Comparison of ENCODE assay signal across 13 mouse cellular contexts in genomic region chrX:134509473-134509872, GRCm38 (mm10). TPM values are rescaled to one million over a fixed set of nuclear protein-coding genes. Genes with fewer than 3 reads are reported as not detected.
DNase-seq lines count a peak whose midpoint lies in the region; ATAC-seq and TF ChIP-seq lines count a peak whose summit lies in the region.
"Had no signal": no experiment of that assay in that cellular context is flagged by ENCODE, and none has a peak within 500 bp of the region (broad histone marks: within the 10 kb centered on the region; RNA-seq: fewer than 3 reads in every experiment).

No protein-coding gene starts in this region.

- H3K36me3 ChIP-seq in liver, embryonic 14.5 days (replicated peaks; ENCODE audit: control insufficient read depth, insufficient read depth, low read depth), result no peaks in the 10 kb centered on the region
- no peaks in the 10 kb centered on the region for H3K36me3 ChIP-seq in liver, embryonic 12.5 days
- H3K36me3 ChIP-seq: heart, embryonic 15.5 days; neural tube, embryonic 13.5 days had no signal

- ATAC-seq in liver, embryonic 14.5 days (ENCODE audit: insufficient read depth), result no peak
- no peak for ATAC-seq in liver, embryonic 12.5 days
- ATAC-seq in Patski, result no peak

- no peaks in the 10 kb centered on the region for H3K4me1 ChIP-seq in liver, embryonic 14.5 days (replicated peaks; ENCODE audit: control insufficient read depth in 2 of 2, insufficient read depth in 2 of 2, low read length in 1 of 2)
- no peaks in the 10 kb centered on the region for H3K4me1 ChIP-seq in liver, embryonic 12.5 days
- H3K4me1 ChIP-seq: heart, embryonic 15.5 days; neural tube, embryonic 13.5 days had no signal

- no peak for TF ChIP-seq EP300 in liver, embryonic 14.5 days (IDR thresholded peaks at IDR 0.05; ENCODE audit: low read depth)

- CTCF ChIA-PET in Patski (lab: Charles Lee), result interaction anchor here (1.2 to 1.8 kb wide), 3 partner anchors 10 to 23 kb away, joined by 5 to 8 read pairs (median 6); no protein-coding TSS in a partner anchor

- DNase-seq in embryo, embryonic 10.5 days (ENCODE audit: low spot score), result peak; percentile 3
- DNase-seq in embryo, embryonic 10 days (ENCODE audit: low spot score), result no peak
- DNase-seq in liver, embryonic 14.5 days (ENCODE audit: low read depth in 3 of 3, low spot score in 3 of 3), result no peak
- DNase-seq in Patski (ENCODE audit: low read depth, low spot score), result no peak
- peak; percentile 9 for DNase-seq in naive thymus-derived CD4-positive, alpha-beta T cell, adult 2 months (ENCODE audit: low read depth)
- DNase-seq in adrenal gland, postnatal 4 days (ENCODE audit: low spot score in 2 of 2), result no peak
- DNase-seq in adrenal gland, postnatal 25 days, result no peak
- DNase-seq: adrenal gland, postnatal 10 days; kidney, adult 8-10 months had no signal

- POLR2A ChIA-PET in Patski (lab: Charles Lee), result no interaction called here

- H3K27me3 ChIP-seq in liver, embryonic 14.5 days (ENCODE audit: control insufficient read depth, insufficient read depth, low read length), result no peaks in the 10 kb centered on the region
- H3K27me3 ChIP-seq in liver, embryonic 12.5 days (replicated peaks), result no peaks in the 10 kb centered on the region
- H3K27me3 ChIP-seq in Patski, result no peaks in the 10 kb centered on the region
- H3K27me3 ChIP-seq: heart, embryonic 15.5 days; neural tube, embryonic 13.5 days had no signal

- H3K9me3 ChIP-seq in liver, embryonic 14.5 days (ENCODE audit: control insufficient read depth, low read length), result no peaks in the 10 kb centered on the region
- no peaks in the 10 kb centered on the region for H3K9me3 ChIP-seq in liver, embryonic 12.5 days (replicated peaks)
- H3K9me3 ChIP-seq: heart, embryonic 15.5 days; neural tube, embryonic 13.5 days had no signal

- H3K4me2 ChIP-seq in liver, embryonic 14.5 days (ENCODE audit: low read depth), result no peak overlapping the region
- no peak overlapping the region for H3K4me2 ChIP-seq in liver, embryonic 12.5 days
- H3K4me2 ChIP-seq: heart, embryonic 15.5 days; neural tube, embryonic 13.5 days had no signal

- no peak overlapping the region for H3K9ac ChIP-seq in liver, embryonic 14.5 days (replicated peaks)
- H3K9ac ChIP-seq in liver, embryonic 12.5 days, result no peak overlapping the region
- H3K9ac ChIP-seq: heart, embryonic 15.5 days; neural tube, embryonic 13.5 days had no signal

- TF ChIP-seq CTCF in liver, embryonic 14.5 days (IDR thresholded peaks at IDR 0.05; ENCODE audit: low read depth), result peak; percentile 61
- peak; percentile 54 for TF ChIP-seq CTCF in Patski (IDR thresholded peaks at IDR 0.05)

- no peak overlapping the region for H3K27ac ChIP-seq in liver, embryonic 14.5 days
- no peak overlapping the region for H3K27ac ChIP-seq in liver, embryonic 12.5 days
- H3K27ac ChIP-seq: heart, embryonic 15.5 days; neural tube, embryonic 13.5 days had no signal

- WGBS in liver, embryonic 14.5 days (ENCODE audit: insufficient replicate concordance), result 10% methylated on average over 2 of the region's 2 CpGs
- WGBS in liver, embryonic 12.5 days (ENCODE audit: insufficient replicate concordance), result 36% methylated on average over 1 of the region's 2 CpGs

- no peak overlapping the region for H3K4me3 ChIP-seq in liver, embryonic 14.5 days (ENCODE audit: insufficient read depth in 1 of 2, low read depth in 2 of 2, low read length in 2 of 2)
- no peak overlapping the region for H3K4me3 ChIP-seq in liver, embryonic 12.5 days
- H3K4me3 ChIP-seq: heart, embryonic 15.5 days; neural tube, embryonic 13.5 days had no signal

- in situ Hi-C loops in Patski (cut with MboI; ENCODE audit: low pct_unique_long_range_greater_than_20kb), result no loop called here

RNA-seq across cellular contexts. Expression of gene Timm8a1, which starts 32.2 kb away (rescaled TPM):
- 10.1 and 18.7 TPM in 2 replicates for polyA plus RNA-seq in liver, embryonic 14.5 days (2012; rRNA removed)
- 92.5 and 92.8 TPM in 2 replicates for polyA plus RNA-seq in liver, embryonic 14.5 days (2014; fragmentation: Nextera tagmentation; extraction: Ambion mirVana)
- polyA plus RNA-seq in liver, embryonic 12.5 days (2016; fragmentation: Nextera tagmentation; extraction: Ambion mirVana), result 123 and 136 TPM in 2 replicates
- 63.0 TPM for polyA plus RNA-seq in Patski (2021)
- total RNA-seq in adrenal gland, postnatal 4 days (2021), result 10 to 100 TPM; 42.1 to 47.1 TPM
- 30.7 and 34.1 TPM in 2 replicates for total RNA-seq in adrenal gland, postnatal 25 days (2021)

RNA-seq across cellular contexts. Expression of gene Taf7l, which starts 33.2 kb away (rescaled TPM):
- polyA plus RNA-seq in liver, embryonic 14.5 days (2012; rRNA removed), result not detected in 2 replicates
- polyA plus RNA-seq in liver, embryonic 14.5 days (2014; fragmentation: Nextera tagmentation; extraction: Ambion mirVana), result not detected in 2 replicates
- not detected in 2 replicates for polyA plus RNA-seq in liver, embryonic 12.5 days (2016; fragmentation: Nextera tagmentation; extraction: Ambion mirVana)
- polyA plus RNA-seq in Patski (2021), result not detected
- total RNA-seq in adrenal gland, postnatal 4 days (2021), result not detected
- total RNA-seq in adrenal gland, postnatal 25 days (2021), result not detected in 2 replicates
- total RNA-seq: adrenal gland, postnatal 10 days; common myeloid progenitor, adult 5-6 weeks had no signal
- polyA plus RNA-seq: heart, embryonic 15.5 days; neural tube, embryonic 13.5 days had no signal

Comparison
In these comparisons a context has a peak if more than half of its experiments do, and no peak if none do; other contexts are left out.
1. DNase-seq: peak in embryo, embryonic 10.5 days (single experiment) and naive thymus-derived CD4-positive, alpha-beta T cell, adult 2 months (single experiment); none in embryo, embryonic 10 days (single experiment), liver, embryonic 14.5 days (0 of 3), Patski (single experiment), adrenal gland, postnatal 4 days (0 of 2) and adrenal gland, postnatal 25 days (single experiment).